Mouse (Mus musculus): ENCODE measurements around the gene Large1. TPM values are rescaled to one million over a fixed set of nuclear protein-coding genes. Genes with fewer than 3 reads are reported as not detected.
"Not testable (repeated sequence)": the region's sequence is repeated elsewhere in the genome, so short reads cannot be mapped to it uniquely, and the experiment has no call there.

Gene Large1
- polyA plus RNA-seq, 1 experiment from 2014 or later, result 2.8 TPM

DNA sequence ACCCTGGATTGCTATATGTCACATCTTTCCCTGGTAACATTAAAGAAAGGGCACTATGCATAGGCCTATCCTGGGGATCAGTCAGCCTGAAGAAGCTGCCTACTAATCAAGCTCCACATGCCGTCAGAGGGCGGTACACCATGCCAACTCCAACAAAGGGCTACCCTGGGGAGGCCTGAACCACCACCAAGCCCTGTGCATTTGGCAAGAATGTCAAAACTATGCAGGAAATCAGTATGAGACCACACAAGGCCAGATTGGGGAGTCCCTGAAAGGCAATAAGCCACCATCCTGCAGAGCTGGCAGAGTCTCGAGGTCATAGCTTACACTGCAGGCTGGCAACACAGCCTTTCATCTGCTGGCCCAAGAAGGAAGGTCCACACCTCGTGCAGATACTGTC lies 28.7 kb downstream of the Large1 start:
- 75% methylated on average over 4 of the region's 4 CpGs for WGBS

DNA sequence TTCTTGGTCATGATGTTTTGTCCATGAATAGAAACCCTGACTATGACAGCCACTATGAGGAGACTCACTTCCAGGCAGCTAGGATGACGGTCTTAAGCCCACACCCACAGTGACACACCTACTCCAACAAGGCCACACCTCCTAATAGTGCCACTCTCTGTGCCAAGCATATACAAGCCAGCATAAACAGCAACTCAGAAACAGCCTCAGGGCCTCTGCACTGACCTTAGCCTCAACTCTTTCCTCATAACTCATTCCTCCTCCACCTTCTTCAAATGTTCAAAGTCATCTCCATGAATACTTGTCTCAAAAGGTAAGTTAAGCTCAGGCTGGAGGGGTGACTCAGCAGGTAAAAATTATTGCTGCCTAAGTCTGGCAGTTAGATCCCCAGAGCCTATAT lies 29.7 kb downstream of the Large1 start:
- TF ChIP-seq CTCF (IDR thresholded peaks at IDR 0.05; ENCODE audit: low read depth), result no peak
- no peak overlapping the region for H3K4me3 ChIP-seq (ENCODE audit: low read depth, low read length)
- H3K36me3 ChIP-seq (ENCODE audit: control insufficient read depth, insufficient read depth), result no peaks in the 10 kb centered on the region
- no peak for ATAC-seq
- H3K4me1 ChIP-seq (replicated peaks; ENCODE audit: control insufficient read depth, insufficient read depth, low read length), result no peaks in the 10 kb centered on the region
- 63% methylated on average over 1 of the region's 1 CpGs for WGBS
- no peak overlapping the region for H3K27ac ChIP-seq (ENCODE audit: low read depth, low read length)
- no peak overlapping the region for H3K9ac ChIP-seq (ENCODE audit: low read depth, low read length)
- H3K4me2 ChIP-seq (replicated peaks; ENCODE audit: low read depth), result no peak overlapping the region
- no peaks in the 10 kb centered on the region for H3K9me3 ChIP-seq (ENCODE audit: control insufficient read depth)
- no peaks in the 10 kb centered on the region for H3K27me3 ChIP-seq (replicated peaks; ENCODE audit: control insufficient read depth, insufficient read depth, low read length)

More for the DNA sequence above, 28.7 kb downstream of the Large1 start:
- no peaks in the 10 kb centered on the region for H3K36me3 ChIP-seq (ENCODE audit: control insufficient read depth, insufficient read depth)
- no peaks in the 10 kb centered on the region for H3K9me3 ChIP-seq (ENCODE audit: control insufficient read depth)
- H3K4me1 ChIP-seq (replicated peaks; ENCODE audit: control insufficient read depth, insufficient read depth, low read length), result no peaks in the 10 kb centered on the region
- no peak for TF ChIP-seq CTCF (IDR thresholded peaks at IDR 0.05; ENCODE audit: low read depth)
- H3K27me3 ChIP-seq (replicated peaks; ENCODE audit: control insufficient read depth, insufficient read depth, low read length), result no peaks in the 10 kb centered on the region
- no peak overlapping the region for H3K4me3 ChIP-seq (ENCODE audit: low read depth, low read length)
- ATAC-seq, result no peak
- H3K9ac ChIP-seq (ENCODE audit: low read depth, low read length), result no peak overlapping the region
- no peak overlapping the region for H3K27ac ChIP-seq (ENCODE audit: low read depth, low read length)
- H3K4me2 ChIP-seq (replicated peaks; ENCODE audit: low read depth), result no peak overlapping the region

DNA sequence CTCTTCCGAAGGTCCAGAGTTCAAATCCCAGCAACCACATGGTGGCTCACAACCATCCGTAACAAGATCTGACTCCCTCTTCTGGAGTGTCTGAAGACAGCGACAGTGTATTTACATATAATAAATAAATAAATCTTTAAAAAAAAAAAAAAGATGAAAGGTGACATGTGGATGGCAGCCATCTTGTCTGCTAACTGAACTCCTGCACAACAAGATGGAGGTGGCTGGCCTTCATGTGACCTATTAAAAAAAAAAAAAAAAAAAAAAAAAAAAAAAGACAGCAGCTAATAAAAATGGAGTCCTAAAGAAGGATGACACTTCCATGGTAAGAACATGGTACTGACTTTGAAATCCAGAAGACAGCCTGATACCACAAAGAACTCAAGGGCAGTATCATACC lies 33.8 kb downstream of the Large1 start:
- not testable (repeated sequence) for H3K4me3 ChIP-seq (ENCODE audit: low read depth, low read length); H3K27ac ChIP-seq (ENCODE audit: low read depth, low read length); H3K27me3 ChIP-seq (replicated peaks; ENCODE audit: control insufficient read depth, insufficient read depth, low read length); H3K9me3 ChIP-seq (ENCODE audit: control insufficient read depth); H3K4me1 ChIP-seq (replicated peaks; ENCODE audit: control insufficient read depth, insufficient read depth, low read length); H3K4me2 ChIP-seq (replicated peaks; ENCODE audit: low read depth); H3K36me3 ChIP-seq (ENCODE audit: control insufficient read depth, insufficient read depth); H3K9ac ChIP-seq (ENCODE audit: low read depth, low read length)
- 100% methylated on average over 1 of the region's 3 CpGs for WGBS
- peak; percentile 99 for ATAC-seq

DNA sequence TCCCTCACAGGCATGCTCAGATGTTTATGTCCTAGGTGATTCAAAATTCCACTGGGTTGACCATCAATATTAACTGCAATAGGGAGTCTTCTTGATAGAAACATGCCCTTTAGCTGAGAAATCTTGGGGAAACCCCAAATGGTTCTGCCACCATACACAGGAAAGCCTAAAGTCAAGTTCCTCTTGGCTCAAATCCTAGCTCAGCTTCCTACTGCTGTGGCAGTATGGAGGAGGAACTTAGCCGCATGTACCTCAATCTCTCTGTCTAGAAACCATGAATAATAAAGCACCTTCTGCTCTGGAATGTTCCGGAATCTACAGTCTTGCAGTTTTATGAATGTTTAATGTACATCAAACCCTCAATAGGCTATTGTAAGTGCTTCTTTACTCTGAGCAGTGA lies 39.4 kb downstream of the Large1 start:
- ATAC-seq, result no peak
- 89% methylated on average over 2 of the region's 2 CpGs for WGBS
- no peak for TF ChIP-seq CTCF (IDR thresholded peaks at IDR 0.05; ENCODE audit: low read depth)

DNA sequence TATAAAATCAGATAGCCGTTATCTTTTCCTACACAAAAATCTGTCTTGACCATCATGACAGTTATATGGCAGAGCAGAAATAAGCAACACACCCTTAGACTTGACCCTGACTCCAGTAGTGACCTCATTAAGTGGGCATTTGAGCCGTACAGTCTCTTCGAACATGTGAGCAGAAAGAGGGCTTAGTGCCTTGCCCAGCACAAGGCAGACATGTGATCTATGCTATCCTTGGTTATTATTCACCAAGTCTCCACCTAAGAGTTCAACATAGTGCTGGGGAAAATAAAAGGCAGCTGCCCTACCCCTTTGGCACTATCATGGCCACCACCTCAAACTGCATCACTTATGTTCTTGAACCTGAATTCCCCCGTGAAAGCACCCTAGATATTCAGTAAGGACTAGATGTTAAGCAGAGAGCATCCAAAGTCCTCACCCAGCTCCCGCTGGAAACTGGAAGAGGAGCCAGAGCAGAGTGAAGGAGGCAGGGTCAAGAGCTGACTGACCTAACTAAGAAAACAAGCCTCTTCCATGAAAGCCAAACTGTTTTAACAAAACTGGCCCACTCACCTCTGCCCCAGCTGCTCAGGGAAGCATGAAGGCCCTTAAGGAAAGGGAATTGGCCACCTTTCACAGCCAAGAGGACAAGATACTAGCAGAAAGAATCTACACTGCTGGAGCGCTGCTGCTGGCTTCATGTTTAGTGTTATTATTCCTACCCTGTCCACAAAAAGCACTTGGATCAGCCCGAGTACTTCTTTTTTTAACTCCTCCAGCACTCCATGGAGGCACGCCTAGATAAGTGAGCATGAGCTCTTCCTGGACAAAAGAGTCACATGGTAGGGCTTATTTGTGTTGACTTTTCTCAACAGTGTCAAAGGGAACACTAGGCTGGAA lies 40.4 kb downstream of the Large1 start:
- Histone ChIP-seq H3K9ac (ENCODE audit: low read depth, low read length) (no peak overlapping the region), H3K36me3 (ENCODE audit: control insufficient read depth, insufficient read depth) (no peaks in the 10 kb centered on the region), H3K27ac (ENCODE audit: low read depth, low read length) (no peak overlapping the region), H3K4me2 (replicated peaks; ENCODE audit: low read depth) (no peak overlapping the region), H3K27me3 (replicated peaks; ENCODE audit: control insufficient read depth, insufficient read depth, low read length) (no peaks in the 10 kb centered on the region), H3K9me3 (ENCODE audit: control insufficient read depth) (no peaks in the 10 kb centered on the region), H3K4me3 (ENCODE audit: low read depth, low read length) (no peak overlapping the region), H3K4me1 (replicated peaks; ENCODE audit: control insufficient read depth, insufficient read depth, low read length) (0 out of 2 replicates have a peak, but pooled peaks cover 9% of the 10 kb centered on the region)
- 0 out of 2 replicates have a peak, but pooled peaks have one; percentile 28 for ATAC-seq
- 57% methylated on average over 8 of the region's 8 CpGs for WGBS
- no peak for TF ChIP-seq CTCF (IDR thresholded peaks at IDR 0.05; ENCODE audit: low read depth)

More for the DNA sequence above, 39.4 kb downstream of the Large1 start:
- H3K9me3 ChIP-seq (ENCODE audit: control insufficient read depth), result no peaks in the 10 kb centered on the region
- no peak overlapping the region for H3K4me3 ChIP-seq (ENCODE audit: low read depth, low read length)
- H3K27me3 ChIP-seq (replicated peaks; ENCODE audit: control insufficient read depth, insufficient read depth, low read length), result no peaks in the 10 kb centered on the region
- no peaks in the 10 kb centered on the region for H3K36me3 ChIP-seq (ENCODE audit: control insufficient read depth, insufficient read depth)
- H3K9ac ChIP-seq (ENCODE audit: low read depth, low read length), result no peak overlapping the region
- H3K4me1 ChIP-seq (replicated peaks; ENCODE audit: control insufficient read depth, insufficient read depth, low read length), result 0 out of 2 replicates have a peak, but pooled peaks cover 9% of the 10 kb centered on the region
- no peak overlapping the region for H3K4me2 ChIP-seq (replicated peaks; ENCODE audit: low read depth)
- no peak overlapping the region for H3K27ac ChIP-seq (ENCODE audit: low read depth, low read length)

DNA sequence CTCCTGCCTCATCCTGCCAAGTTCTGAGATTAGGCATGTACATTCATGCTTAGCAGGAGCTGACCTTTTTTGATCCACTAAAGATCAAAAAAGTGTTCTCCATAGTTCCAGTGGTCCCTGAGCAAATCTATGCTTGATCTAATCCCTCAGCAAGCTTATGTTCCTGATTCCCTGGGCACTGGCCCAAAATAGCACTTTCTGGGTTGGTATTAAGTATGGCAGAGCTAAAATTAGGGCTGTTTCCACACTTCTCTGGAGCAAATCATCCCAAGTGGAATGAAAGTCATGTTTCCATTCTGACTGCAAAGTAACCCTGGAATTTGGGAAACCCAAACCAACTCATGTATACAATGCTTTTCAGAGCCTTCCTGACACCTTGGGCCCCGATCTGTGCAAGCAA lies 42.9 kb downstream of the Large1 start:
- H3K27me3 ChIP-seq (replicated peaks; ENCODE audit: control insufficient read depth, insufficient read depth, low read length), result no peaks in the 10 kb centered on the region

More for the DNA sequence above, 42.9 kb downstream of the Large1 start:
- H3K9me3 ChIP-seq (ENCODE audit: control insufficient read depth), result no peaks in the 10 kb centered on the region
- H3K36me3 ChIP-seq (ENCODE audit: control insufficient read depth, insufficient read depth), result no peaks in the 10 kb centered on the region
- TF ChIP-seq CTCF (IDR thresholded peaks at IDR 0.05; ENCODE audit: low read depth), result no peak
- no peak for ATAC-seq
- H3K27ac ChIP-seq (ENCODE audit: low read depth, low read length), result no peak overlapping the region
- 0 out of 2 replicates have a peak, but pooled peaks cover 9% of the 10 kb centered on the region for H3K4me1 ChIP-seq (replicated peaks; ENCODE audit: control insufficient read depth, insufficient read depth, low read length)
- H3K9ac ChIP-seq (ENCODE audit: low read depth, low read length), result no peak overlapping the region
- no peak overlapping the region for H3K4me2 ChIP-seq (replicated peaks; ENCODE audit: low read depth)
- no peak overlapping the region for H3K4me3 ChIP-seq (ENCODE audit: low read depth, low read length)
- 94% methylated on average over 1 of the region's 1 CpGs for WGBS

Data from intestine, postnatal 0 days (tissue).